Mouse (Mus musculus) embryonic facial prominence, embryonic 10.5 days (tissue): ENCODE results near the gene St6galnac4. TPM values are rescaled to one million over a fixed set of nuclear protein-coding genes. Genes with fewer than 3 reads are reported as not detected.

ENCODE experiments used
- DNase-seq: peaks from one replicate; pipeline ENCODE4 v3.0.0-alpha.2; 2017; ENCODE audit warnings: low spot score
- H3K27ac ChIP-seq: fragments of 300-500 bp; sonication (generic); replicated peaks from 2 replicates; pipeline ENCODE4 v1.5.1; 2016; ENCODE audit warnings: mild to moderate bottlenecking
- H3K27me3 ChIP-seq: fragments of 300-500 bp; sonication (generic); replicated peaks from 2 replicates; pipeline ENCODE4 v1.6.1; 2016; ENCODE audit warnings: low read depth, mild to moderate bottlenecking; ENCODE audit not compliant: poor library complexity, severe bottlenecking
- H3K36me3 ChIP-seq: fragments of 300-500 bp; sonication (generic); replicated peaks from 2 replicates; pipeline ENCODE4 v1.6.1; 2016; ENCODE audit warnings: mild to moderate bottlenecking, moderate library complexity
- H3K4me1 ChIP-seq: fragments of 300-500 bp; sonication (generic); 2 replicates; pipeline ENCODE4 v1.6.1; 2016
- H3K4me3 ChIP-seq: fragments of 300-500 bp; sonication (generic); 2 replicates; pipeline ENCODE4 v1.5.1; 2016; ENCODE audit warnings: mild to moderate bottlenecking, moderate library complexity
- H3K9me3 ChIP-seq: fragments of 300-500 bp; sonication (generic); 2 replicates; pipeline ENCODE4 v1.6.1; 2016; ENCODE audit warnings: mild to moderate bottlenecking
- WGBS: fragments of 180-500 bp; shearing (Covaris S2); methylation state at CpG from one replicate; pipeline ENCODE4 v1.1.7; 2016; 5-methylcytosine and 5-hydroxymethylcytosine counted together
- polyA plus RNA-seq: library from polyadenylated mRNA; unstranded; fragments of >200 nt; fragmentation: Nextera tagmentation; extraction: Ambion mirVana; gene quantifications from 2 replicates; pipeline ENCODE4 v1.2.1, GENCODE M21; 2016

The St6galnac4 gene
- polyA plus RNA-seq, 1 experiment from 2014 or later: 26.4 TPM

- peak; percentile 32 for DNase-seq
- H3K27ac ChIP-seq: peak overlapping the region; percentile 81
- 34% methylated on average over 5 of the region's 5 CpGs for WGBS
- H3K36me3 ChIP-seq: no peaks in the 10 kb centered on the region
- H3K9me3 ChIP-seq: no peaks in the 10 kb centered on the region
- H3K4me3 ChIP-seq: peak overlapping the region; percentile 43; the same call in 1 of the 2 replicates
- H3K27me3 ChIP-seq: no peaks in the 10 kb centered on the region
- peaks cover 88% of the 10 kb centered on the region for H3K4me1 ChIP-seq
Measured at GRCm38 (mm10) chr2:32625873-32626694, 39.2 kb downstream of the St6galnac4 start.

- peaks cover 90% of the 10 kb centered on the region for H3K4me1 ChIP-seq
- H3K36me3 ChIP-seq: no peaks in the 10 kb centered on the region
- peak overlapping the region; percentile 81 for H3K27ac ChIP-seq
- H3K27me3 ChIP-seq: no peaks in the 10 kb centered on the region
- DNase-seq: no peak
- H3K4me3 ChIP-seq: no peak overlapping the region
- 62% methylated on average over 20 of the region's 20 CpGs for WGBS
- H3K9me3 ChIP-seq: no peaks in the 10 kb centered on the region
Measured at GRCm38 (mm10) chr2:32627266-32628043, 40.6 kb downstream of the St6galnac4 start.

- Histone ChIP-seq H3K36me3 (no peaks in the 10 kb centered on the region; the same call in 1 of the 2 replicates), H3K9me3 (no peaks in the 10 kb centered on the region), H3K4me1 (peaks cover 91% of the 10 kb centered on the region), H3K4me3 (no peak overlapping the region), H3K27me3 (no peaks in the 10 kb centered on the region), H3K27ac (peak overlapping the region; percentile 81)
- DNase-seq: no peak
- WGBS: 55% methylated on average over 4 of the region's 4 CpGs
Measured at GRCm38 (mm10) chr2:32628044-32628550, 41.2 kb downstream of the St6galnac4 start.

GRCm38 (mm10) chr2:32628729-32629128 lies 41.8 kb downstream of the St6galnac4 start:
- H3K27ac ChIP-seq: peak overlapping the region; percentile 81
- WGBS: 49% methylated on average over 5 of the region's 5 CpGs
- peaks cover 96% of the 10 kb centered on the region for H3K4me1 ChIP-seq
- no peak for DNase-seq
- no peaks in the 10 kb centered on the region for H3K27me3 ChIP-seq
- peak overlapping the region; percentile 33; the same call in 1 of the 2 replicates for H3K4me3 ChIP-seq
- no peaks in the 10 kb centered on the region for H3K9me3 ChIP-seq
- H3K36me3 ChIP-seq: no peaks in the 10 kb centered on the region; the same call in 1 of the 2 replicates

- peak overlapping the region; percentile 33 for H3K4me3 ChIP-seq
- no peaks in the 10 kb centered on the region for H3K9me3 ChIP-seq
- peaks cover 96% of the 10 kb centered on the region for H3K4me1 ChIP-seq
- H3K27ac ChIP-seq: peak overlapping the region; percentile 81
- no peaks in the 10 kb centered on the region for H3K27me3 ChIP-seq
- peak; percentile 85 for DNase-seq
- 39% methylated on average over 9 of the region's 9 CpGs for WGBS
- H3K36me3 ChIP-seq: no peaks in the 10 kb centered on the region; the same call in 1 of the 2 replicates
Measured at GRCm38 (mm10) chr2:32629276-32629976, 42.5 kb downstream of the St6galnac4 start.

- Histone ChIP-seq H3K27ac (peak overlapping the region; percentile 81), H3K4me3 (peak overlapping the region; percentile 33), H3K9me3 (no peaks in the 10 kb centered on the region), H3K27me3 (no peaks in the 10 kb centered on the region), H3K36me3 (no peaks in the 10 kb centered on the region; the same call in 1 of the 2 replicates), H3K4me1 (peaks cover 96% of the 10 kb centered on the region)
- WGBS: 69% methylated on average over 9 of the region's 9 CpGs
- no peak for DNase-seq
Measured at GRCm38 (mm10) chr2:32630036-32630435, 43.1 kb downstream of the St6galnac4 start.

- Histone ChIP-seq H3K4me1 (peaks cover 87% of the 10 kb centered on the region), H3K27ac (0 out of 2 replicates have a peak overlapping the region, but pooled peaks have one; percentile 81), H3K4me3 (no peak overlapping the region), H3K9me3 (no peaks in the 10 kb centered on the region), H3K27me3 (no peaks in the 10 kb centered on the region), H3K36me3 (no peaks in the 10 kb centered on the region; the same call in 1 of the 2 replicates)
- 87% methylated on average over 10 of the region's 10 CpGs for WGBS
- DNase-seq: no peak
Measured at GRCm38 (mm10) chr2:32631046-32631445, 44.2 kb downstream of the St6galnac4 start.

- 56% methylated on average over 7 of the region's 7 CpGs for WGBS
- DNase-seq: peak; percentile 83
- Histone ChIP-seq H3K9me3 (no peaks in the 10 kb centered on the region), H3K27me3 (no peaks in the 10 kb centered on the region), H3K36me3 (no peaks in the 10 kb centered on the region; the same call in 1 of the 2 replicates), H3K4me3 (no peak overlapping the region), H3K27ac (peak overlapping the region; percentile 55), H3K4me1 (peaks cover 85% of the 10 kb centered on the region)
Measured at GRCm38 (mm10) chr2:32631737-32632394, 45.0 kb downstream of the St6galnac4 start.

GRCm38 (mm10) chr2:32633660-32634059 lies 46.8 kb downstream of the St6galnac4 start:
- 74% methylated on average over 5 of the region's 5 CpGs for WGBS
- Histone ChIP-seq H3K4me3 (no peak overlapping the region), H3K36me3 (no peaks in the 10 kb centered on the region; the same call in 1 of the 2 replicates), H3K4me1 (peaks cover 78% of the 10 kb centered on the region), H3K27ac (peak overlapping the region; percentile 59), H3K9me3 (no peaks in the 10 kb centered on the region), H3K27me3 (no peaks in the 10 kb centered on the region)
- no peak for DNase-seq

GRCm38 (mm10) chr2:32634277-32635105 lies 47.6 kb downstream of the St6galnac4 start:
- H3K36me3 ChIP-seq: no peaks in the 10 kb centered on the region; the same call in 1 of the 2 replicates
- whole genome bisulfite sequencing: 86% methylated on average over 10 of the region's 10 CpGs
- H3K4me3 ChIP-seq: no peak overlapping the region
- no peak for DNase-seq
- H3K9me3 ChIP-seq: no peaks in the 10 kb centered on the region
- peaks cover 69% of the 10 kb centered on the region for H3K4me1 ChIP-seq
- H3K27ac ChIP-seq: peak overlapping the region; percentile 40
- no peaks in the 10 kb centered on the region for H3K27me3 ChIP-seq

- WGBS: 77% methylated on average over 7 of the region's 7 CpGs
- Histone ChIP-seq H3K27ac (peak overlapping the region; percentile 59), H3K36me3 (no peaks in the 10 kb centered on the region; the same call in 1 of the 2 replicates), H3K9me3 (no peaks in the 10 kb centered on the region), H3K27me3 (no peaks in the 10 kb centered on the region), H3K4me3 (no peak overlapping the region), H3K4me1 (peaks cover 54% of the 10 kb centered on the region)
- no peak for DNase-seq
Measured at GRCm38 (mm10) chr2:32636617-32637016, 49.7 kb downstream of the St6galnac4 start.
